Mouse (Mus musculus) v-Abl transformed pro-B cells (cell line): ENCODE measurements at regions not wholly inside any gene's neighbourhood (a gene's known extent, or its start where the extent isn't known, plus 50 kb on each side); places are given as distances from the start of the nearest gene placed in this dataset.

ENCODE experiments used
- in situ Hi-C, 2 experiments: fragments of 400-800 bp; cut with MboI; formaldehyde crosslinking; loops; one replicate each; pipeline ENCODE4 v1.15.1; 2025; ENCODE audit not compliant: unreplicated experiment in 2 of 2

DNA sequence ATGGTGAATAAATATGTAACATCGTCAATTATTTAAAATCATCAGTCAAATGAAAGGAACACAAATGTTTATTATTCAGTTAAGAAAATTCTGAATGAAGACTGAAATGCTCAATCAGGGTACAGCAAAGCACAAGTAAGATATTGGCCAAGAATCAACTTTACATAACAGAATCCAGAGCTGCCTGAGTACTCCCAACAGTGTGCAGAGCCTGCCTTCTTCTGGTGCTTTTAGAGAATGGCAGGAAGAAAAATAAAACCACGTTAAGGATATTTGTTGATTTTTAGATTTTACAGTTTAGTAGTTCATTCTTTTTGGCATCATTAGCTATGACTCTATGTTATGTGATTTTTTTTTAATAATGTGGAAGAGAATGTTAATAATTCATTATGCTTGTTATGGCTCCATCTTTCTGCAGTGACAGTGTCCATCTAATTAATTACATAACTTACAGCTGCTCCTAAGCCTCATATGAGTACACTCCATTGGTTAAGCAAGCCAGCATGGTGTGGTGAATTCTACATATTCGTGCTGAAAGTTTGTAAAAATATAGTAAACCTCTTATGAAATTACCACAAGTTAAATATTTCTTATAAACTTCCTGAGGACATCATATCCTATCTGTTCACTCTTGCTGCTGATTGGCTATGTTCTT lies 579.0 kb downstream of the Kcna4 start:
- in situ Hi-C loops, result loop anchor here in 1 of 2 experiments (25.0 kb wide), 1 partner anchor 782 kb away; no protein-coding TSS in a partner anchor

DNA sequence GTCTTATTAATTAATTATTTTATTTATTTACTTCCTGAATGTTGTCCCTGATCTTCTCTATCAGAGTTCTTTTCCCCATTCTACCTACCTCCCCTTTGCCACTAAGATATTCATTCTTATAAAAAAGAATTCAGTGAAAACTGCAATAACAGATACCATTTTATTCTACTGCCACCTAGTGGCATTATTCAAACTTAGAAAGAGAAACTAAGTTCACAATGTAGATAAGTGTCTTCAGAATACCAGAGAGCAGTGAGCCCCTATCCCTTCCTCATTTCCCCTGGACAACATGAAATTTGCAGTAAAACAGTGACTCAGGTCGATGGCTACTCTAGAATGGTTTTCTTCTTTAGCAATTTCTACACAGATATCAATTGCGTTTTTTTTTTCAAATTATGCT lies 589.2 kb downstream of the Kcna4 start:
- in situ Hi-C loops, result no loop called here

DNA sequence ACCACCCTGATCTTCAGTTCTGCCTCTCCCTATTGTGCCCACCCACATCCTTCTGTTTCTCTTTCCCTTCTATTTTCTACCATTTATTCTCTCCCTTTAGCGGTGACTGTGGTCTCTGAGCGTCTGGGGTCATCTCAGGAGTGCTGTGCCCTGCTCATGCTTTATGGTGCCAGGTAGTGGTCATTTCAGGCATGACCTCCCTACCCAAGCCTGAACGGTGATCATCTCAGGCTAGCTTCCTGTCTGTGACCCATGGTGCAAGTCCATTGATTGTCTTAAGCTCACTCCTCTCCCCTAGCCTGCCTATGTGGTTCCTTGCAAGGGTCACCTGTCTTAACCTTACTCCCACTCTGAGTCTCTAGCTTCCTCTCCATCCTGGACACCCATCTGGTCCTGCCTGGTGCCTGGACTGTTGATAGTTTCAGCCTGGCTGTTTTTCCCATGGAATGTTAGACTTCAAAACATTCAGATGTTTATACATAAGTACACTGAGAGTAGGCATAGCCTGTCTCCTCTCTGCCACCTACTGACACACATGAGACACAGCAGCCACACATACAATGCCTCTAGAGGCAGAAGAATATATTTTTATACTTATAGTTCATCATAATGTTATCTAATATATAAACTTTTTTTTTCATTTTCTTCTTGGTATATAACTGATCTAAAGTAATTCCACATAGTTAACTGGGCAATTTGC lies 595.8 kb downstream of the Kcna4 start:
- in situ Hi-C loops, result no loop called here

DNA sequence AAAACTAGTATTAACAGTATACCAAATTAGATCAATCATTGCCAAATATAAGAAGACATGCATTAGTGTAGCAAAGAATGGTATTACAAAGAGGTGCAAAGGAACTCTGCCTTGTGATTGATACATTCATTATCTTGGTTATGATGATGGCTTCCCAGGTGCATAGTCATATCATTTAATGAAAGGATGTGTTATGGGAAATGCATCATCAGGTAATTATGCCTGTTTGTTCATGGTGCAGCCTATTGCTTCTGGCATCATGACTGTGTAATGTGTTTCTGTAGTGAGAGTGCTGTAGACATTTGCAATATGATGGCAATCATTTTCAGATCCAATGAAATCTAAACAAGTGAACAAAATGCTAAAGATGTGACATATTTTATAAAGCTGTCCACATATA lies 597.8 kb downstream of the Kcna4 start:
- in situ Hi-C loops, result no loop called here

DNA sequence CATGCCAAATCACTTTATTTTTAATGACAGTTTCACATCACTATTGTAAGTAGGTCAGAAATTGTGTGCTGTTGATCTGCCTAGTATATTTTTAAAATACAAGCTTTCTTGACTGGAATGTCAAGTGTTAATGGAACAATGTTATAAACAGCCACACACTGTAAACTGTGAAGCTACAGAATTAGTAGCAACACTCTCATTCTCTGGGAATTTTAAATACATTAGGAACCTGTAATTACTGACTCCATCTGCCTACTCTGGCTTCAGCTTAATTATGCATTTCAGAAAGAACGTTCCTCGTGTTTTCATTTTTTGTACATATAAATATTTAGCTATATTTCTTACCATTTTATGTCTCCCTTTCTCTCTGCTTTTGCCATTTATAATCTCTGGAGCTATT lies 634.7 kb downstream of the Kcna4 start:
- in situ Hi-C loops, result no loop called here

DNA sequence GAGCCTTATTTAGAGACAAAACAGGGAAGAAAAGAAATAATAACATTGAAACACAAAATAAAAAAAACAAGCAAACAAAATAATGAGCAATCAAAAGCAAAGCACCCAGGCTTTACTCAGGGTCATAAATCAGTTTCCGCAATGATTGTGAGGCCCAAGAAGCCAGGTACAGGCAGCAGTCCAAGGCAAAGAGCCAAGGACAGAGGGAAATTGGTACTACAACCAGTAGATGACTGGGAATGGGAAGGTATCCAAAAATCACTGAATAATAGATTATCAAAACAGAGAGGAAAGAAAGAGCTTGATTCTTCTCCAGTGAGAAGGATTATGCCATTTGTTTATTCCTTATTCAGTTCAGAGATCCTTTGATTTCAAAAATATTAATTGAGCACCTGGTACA lies 636.2 kb downstream of the Kcna4 start:
- in situ Hi-C loops, result no loop called here

DNA sequence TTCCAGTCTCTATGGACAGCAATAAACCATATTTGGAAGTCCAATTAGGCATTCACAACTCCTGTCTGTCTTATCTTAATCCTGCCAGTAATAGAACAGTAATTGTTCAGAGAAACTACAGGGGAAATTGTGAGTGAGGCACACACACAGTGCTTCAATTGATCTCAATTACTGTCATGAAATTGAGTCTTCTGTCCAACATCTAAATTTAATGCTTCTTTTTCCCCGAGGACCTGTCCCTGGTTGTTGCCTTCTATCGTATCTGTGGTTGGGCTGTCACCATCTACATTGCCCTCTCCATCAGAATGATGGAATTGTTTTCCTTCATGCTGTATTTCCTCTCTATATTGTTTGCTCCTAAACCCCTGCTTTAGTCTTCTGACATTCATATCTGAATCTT lies 644.9 kb downstream of the Kcna4 start:
- in situ Hi-C loops, result no loop called here

DNA sequence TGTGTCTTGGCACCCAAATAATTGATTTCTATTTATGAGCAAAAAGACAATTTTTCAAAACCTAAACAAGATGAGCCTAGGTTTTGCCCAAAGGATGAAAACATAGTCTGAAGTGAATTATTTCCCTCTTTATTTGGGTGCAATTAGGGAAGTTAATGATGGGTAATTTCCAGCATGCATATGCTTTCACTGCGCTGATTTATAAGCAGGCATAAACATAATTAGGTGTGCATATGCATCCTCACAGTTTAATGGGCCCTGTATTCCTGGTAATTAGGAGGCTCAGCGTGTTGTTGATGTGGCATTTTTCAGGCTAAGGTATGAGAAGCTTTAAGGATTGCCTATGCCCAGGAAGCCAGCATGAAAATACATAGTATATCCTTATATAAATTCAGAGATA lies 645.3 kb downstream of the Kcna4 start:
- in situ Hi-C loops, result no loop called here

DNA sequence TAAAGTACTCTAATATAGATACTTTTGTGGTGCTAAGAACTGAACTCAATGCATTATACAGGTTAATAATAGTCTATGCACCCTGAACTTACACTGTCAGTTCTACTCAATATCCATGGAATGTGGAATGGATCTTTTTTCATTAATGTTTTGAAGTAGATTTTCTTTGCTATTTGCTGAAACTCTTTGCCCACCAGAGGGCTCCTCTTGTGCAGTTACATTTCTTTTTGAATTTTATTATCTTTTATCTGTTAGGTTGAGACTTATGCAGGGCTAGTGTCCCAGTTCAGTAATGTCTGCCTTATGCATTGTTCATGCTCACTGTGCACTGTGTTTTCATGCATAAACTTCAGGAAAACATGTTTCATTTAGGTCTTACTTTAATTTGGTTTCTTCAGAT lies 650.9 kb downstream of the Kcna4 start:
- in situ Hi-C loops, result no loop called here

DNA sequence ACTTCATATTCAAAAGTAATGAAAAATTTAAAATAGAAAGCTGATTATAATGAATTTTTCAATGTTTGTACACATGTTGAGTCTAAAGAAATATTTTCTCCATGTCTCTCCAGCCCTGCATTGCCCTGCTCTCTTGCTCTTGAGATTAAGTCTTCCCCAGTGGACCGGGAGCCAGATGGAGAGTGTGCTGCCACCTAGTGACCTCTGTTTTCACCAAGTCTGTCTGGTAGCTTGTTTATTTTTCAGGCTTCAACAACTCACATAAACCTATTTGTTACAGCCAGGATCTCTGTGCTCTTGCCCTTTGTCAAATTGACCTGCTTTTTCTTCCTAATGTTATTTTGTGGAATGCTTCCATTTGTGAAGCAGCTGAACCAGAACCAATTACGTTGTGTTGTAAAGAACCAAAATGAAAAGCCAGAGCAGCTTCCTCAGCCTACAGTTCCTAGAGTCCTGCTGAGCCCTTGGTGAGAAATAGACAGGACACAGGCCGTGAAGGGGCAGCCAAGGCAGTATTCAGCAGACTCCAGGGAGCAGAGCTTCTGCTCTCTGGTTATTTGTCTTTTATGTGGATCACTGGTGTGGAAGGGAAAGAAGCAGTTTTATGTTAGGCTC lies 655.5 kb downstream of the Kcna4 start:
- in situ Hi-C loops, result no loop called here

DNA sequence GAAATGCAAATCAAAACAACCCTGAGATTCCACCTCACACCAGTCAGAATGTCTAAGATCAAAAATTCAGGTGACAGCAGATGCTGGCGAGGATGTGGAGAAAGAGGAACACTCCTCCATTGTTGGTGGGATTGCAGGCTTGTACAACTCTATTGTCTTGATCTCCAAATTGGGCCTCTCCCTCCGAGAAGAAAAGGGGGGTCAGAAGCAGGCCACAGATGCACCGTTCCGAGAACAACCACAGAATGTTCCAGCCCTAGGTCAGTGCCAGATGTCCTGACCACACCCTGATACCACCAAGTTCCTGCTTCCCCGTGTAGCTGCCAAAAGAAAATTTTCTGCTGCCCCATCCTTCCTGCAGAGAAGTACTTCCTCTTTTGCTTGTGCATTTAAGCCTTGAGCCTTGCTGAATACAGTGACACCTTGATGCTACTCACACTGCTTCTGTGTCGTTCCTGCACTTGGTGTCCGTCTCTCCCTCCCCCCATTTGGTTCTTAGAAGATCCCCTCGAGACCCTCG lies 665.2 kb downstream of the Kcna4 start:
- in situ Hi-C loops, result loop anchor here (25.0 kb wide), 1 partner anchor 1332 kb away; the partner anchor contains the start of genes Kif18a (in 2 of the 2) and Mettl15 (in 2 of the 2)

DNA sequence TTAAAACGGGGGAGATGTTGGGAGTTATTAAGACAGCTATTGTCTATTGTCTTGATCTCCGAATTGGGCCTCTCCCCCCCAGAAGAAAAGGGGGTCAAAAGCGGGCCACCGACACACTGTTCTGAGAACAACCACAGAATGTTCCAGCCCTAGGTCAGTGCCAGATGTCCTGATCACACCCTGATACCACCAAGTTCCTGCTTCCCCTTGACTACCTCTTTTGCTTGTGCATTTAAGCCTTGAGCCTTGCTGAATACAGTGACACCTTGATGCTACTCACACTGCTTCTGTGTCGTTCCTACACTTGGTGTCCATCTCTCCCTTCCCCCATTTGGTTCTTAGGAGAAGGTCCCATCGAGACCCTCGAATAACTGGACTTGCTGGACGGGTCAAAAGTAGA lies 673.5 kb downstream of the Kcna4 start:
- in situ Hi-C loops, result loop anchor here (10.0 to 25.0 kb wide), 3 partner anchors 341 to 1931 kb away; partner anchors contain the start of genes Kif18a (in 2 of the 2), Mettl15 (in 2 of the 2) and Lin7c (in 1 of the 2)

DNA sequence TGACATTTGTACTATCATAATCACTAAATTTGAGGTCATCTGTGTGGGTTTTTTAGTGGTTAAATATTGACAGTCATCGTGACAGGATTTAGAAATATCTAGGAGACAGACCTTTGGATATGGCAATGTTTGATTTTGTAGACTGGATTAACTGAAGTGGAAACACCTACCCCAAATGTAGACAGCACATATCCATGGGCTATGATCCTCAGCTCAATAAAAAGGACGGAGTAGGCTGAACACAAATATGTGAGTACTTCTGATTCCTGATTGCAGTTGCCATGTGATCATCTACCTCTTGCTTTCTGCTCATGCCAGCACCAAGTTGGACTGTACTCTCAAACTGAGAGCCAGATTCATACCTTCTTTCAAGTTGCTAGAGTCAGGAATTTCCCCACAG lies 674.4 kb downstream of the Kcna4 start:
- in situ Hi-C loops, result loop anchor here (10.0 to 25.0 kb wide), 3 partner anchors 340 to 1930 kb away; partner anchors contain the start of genes Kif18a (in 2 of the 2), Mettl15 (in 2 of the 2) and Lin7c (in 1 of the 2)

DNA sequence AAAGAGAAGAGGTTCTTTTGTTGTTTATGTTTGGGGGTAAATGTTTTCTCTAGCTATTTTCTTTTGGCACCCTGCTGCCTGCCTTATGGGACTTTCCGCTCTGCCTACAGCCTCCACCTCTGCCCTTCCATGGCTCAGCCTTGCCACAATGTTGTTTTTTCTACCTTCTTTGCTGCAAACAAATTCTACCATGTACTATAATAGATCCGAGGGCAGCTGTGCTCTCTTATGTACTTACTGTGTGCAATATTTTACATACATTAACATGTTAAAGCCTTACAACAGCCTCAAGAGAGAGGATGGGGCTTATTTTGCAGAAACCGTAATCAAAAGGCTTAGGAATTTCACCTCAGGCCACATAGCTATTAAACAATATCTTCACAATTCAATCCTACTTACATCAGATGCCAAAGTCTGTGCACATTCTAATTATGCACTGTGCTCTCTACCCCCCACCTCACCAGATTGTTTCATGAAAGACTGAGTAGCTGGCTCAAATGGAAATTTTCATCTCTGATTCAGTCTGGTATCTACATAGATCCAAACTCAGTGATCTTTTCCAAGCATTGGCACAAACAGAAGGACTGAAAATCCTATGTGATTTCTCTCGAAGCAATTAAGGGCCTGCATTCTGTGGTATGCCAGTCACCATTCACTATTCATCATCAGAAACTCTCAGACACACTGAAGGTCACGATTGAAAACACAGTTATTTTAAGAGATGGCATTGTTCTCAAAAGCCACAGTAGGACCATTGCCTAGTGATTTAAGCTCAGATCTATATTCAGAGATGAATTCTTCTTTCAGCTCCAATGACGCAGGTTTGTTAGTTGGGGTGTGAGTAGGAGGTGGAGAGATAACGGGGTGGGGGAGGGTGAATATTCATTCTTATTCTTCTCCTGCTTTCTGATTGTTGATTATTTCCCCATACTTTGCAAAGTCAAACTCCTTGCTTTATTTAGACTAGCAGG lies 675.2 kb downstream of the Kcna4 start:
- in situ Hi-C loops, result loop anchor here (10.0 to 25.0 kb wide), 3 partner anchors 339 to 1929 kb away; partner anchors contain the start of genes Kif18a (in 2 of the 2), Mettl15 (in 2 of the 2) and Lin7c (in 1 of the 2)

DNA sequence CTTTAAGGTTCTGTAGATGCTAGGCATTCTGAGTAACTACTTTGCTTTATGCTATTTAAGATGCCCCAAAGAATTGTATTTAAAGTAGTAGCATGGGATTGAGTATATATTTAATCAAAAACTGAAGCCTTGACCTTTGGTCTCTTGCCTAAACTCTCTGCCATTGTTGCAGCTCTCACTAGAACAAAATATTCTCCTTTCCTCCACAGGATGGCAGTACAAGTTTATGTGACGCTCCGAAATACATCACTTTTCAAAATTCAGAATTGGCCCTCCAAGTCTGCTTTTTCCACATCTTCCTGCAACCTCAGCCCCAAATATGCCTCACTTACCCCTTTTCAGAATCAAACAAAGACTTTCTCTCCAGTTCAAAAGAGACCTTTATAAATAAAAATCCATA lies 678.1 kb downstream of the Kcna4 start:
- in situ Hi-C loops, result loop anchor here (10.0 to 25.0 kb wide), 3 partner anchors 336 to 1926 kb away; partner anchors contain the start of genes Kif18a (in 2 of the 2), Mettl15 (in 2 of the 2) and Lin7c (in 1 of the 2)

DNA sequence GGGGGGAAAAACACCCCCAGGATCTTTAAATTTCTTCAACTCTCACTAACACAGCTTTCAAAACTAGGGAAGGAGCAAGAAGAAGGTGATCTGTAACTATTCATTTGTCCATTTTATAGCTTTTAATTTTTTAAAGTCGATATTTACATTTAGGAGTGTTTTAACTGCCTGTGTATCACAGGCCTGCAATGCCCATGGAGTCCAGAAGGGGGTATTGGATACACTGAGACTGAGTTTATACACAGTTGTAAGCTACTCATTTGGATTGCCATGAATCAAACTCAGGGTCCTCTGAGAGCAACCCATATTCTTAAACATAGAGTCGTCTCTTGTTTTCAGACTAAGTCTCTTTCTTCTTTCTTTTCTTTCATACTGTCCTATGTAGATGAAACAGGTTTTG lies 679.1 kb downstream of the Kcna4 start:
- in situ Hi-C loops, result loop anchor here (10.0 to 25.0 kb wide), 3 partner anchors 335 to 1925 kb away; partner anchors contain the start of genes Kif18a (in 2 of the 2), Mettl15 (in 2 of the 2) and Lin7c (in 1 of the 2)

DNA sequence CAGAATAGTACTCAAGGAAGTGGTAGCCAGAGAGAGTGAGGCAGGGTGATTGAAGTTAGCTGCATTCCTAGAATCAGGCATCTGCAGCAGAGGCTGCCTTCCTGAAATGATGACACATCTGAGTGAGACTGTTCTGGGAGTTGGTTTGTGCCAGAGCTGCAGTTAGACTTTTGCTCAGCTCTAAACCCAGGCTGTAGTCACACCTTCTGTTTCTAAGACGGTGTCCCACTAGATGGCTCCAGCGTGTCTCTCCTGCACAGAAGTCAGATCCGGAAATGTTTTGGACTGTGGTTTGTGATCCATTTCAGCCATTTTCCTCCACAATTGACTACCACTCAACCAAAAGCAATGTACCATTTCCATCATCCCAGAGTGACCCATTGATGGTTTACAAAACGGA lies 683.1 kb downstream of the Kcna4 start:
- in situ Hi-C loops, result loop anchor here (25.0 kb wide), 1 partner anchor 1314 kb away; the partner anchor contains the start of genes Kif18a (in 2 of the 2) and Mettl15 (in 2 of the 2)

DNA sequence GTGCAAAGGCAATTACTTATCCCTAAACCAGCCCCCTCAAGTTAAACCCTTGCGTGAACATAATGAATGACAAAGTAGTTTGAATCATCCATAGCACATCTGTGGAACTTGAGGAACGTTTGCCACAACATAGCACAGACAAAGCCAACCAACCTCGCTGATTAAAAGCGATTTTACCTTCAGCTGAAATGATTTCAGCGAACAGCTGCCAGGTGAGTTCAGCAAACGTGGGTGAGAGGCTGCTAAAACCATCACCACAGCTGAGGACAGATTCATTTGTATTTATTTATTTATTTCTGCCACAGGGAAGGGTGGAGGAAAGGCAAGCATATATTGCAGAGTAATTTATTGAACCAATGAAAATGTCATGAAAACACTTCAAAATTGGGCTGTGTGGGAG lies 704.4 kb downstream of the Kcna4 start:
- in situ Hi-C loops, result no loop called here

DNA sequence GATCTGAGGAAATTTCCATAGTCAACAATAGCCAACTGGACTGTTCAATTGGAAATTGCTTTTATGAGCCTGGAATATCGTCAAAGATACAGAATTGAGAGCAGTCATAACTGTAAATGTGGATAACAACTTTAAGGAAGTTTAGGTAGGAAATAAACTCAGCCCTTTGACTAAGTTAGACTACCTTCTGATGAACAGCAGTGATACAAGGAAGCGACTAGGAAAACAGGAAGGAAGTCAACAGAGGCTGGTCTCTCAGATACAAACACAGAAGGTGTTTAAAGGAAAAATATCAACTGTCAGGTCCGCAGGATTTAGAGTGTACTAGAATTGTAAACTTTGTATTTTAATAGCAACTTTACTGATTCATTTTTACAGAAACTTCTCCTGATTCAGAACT lies 721.1 kb downstream of the Kcna4 start:
- in situ Hi-C loops, result no loop called here

DNA sequence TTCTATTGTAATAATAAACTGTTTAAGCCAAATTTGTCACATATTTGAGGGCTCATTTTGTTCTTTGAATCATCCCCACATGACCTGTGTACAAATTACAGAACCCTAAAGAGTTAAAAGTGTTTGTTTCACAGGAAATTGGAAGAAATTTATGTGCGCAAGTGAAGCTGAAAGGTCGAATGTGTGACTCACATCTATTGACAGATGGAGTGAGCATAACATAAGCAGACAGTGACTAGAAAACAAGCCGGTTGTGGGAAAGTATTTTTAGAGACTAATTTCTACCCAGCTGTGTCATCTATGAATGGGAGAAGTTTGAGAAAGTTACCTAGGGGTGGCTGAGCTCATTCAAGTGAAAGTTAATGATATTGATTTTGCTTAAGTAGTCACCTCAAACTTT lies 732.8 kb downstream of the Kcna4 start:
- in situ Hi-C loops, result no loop called here
